Mouse (Mus musculus) CH12.LX (cell line): ENCODE data around the gene Tspan12. TPM values are rescaled to one million over a fixed set of nuclear protein-coding genes. Genes with fewer than 3 reads are reported as not detected.

ENCODE experiments used
- DNase-seq: peaks from one replicate; pipeline ENCODE4 v3.0.0-alpha.2; 2013; ENCODE audit errors: extremely low read depth
- H3K27ac ChIP-seq: 2 replicates; pipeline ENCODE4 v1.5.1; 2012; ENCODE audit warnings: low read depth, mild to moderate bottlenecking, control low read depth, moderate library complexity; ENCODE audit not compliant: insufficient read depth
- H3K27me3 ChIP-seq: replicated peaks from 2 replicates; pipeline ENCODE3; 2012; ENCODE audit warnings: inconsistent platforms
- H3K36me3 ChIP-seq, 2 experiments: replicated peaks in 1 of 2; 2 replicates each; pipeline versions ENCODE3 to v1.6.1; 2012; ENCODE audit warnings: inconsistent platforms in 1 of 2, low read length in 1 of 2, mild to moderate bottlenecking in 1 of 2, mixed read lengths in 1 of 2, moderate library complexity in 1 of 2; ENCODE audit not compliant: control insufficient read depth in 1 of 2, insufficient read depth in 1 of 2
- H3K4me1 ChIP-seq, 2 experiments: 2 replicates each; pipeline ENCODE4 v1.6.1; 2012; ENCODE audit warnings: inconsistent platforms in 1 of 2, moderate library complexity in 1 of 2; ENCODE audit not compliant: insufficient read depth in 2 of 2, control insufficient read depth in 1 of 2
- H3K4me2 ChIP-seq: 2 replicates; pipeline ENCODE4 v1.6.1; 2012; ENCODE audit warnings: low read depth, mild to moderate bottlenecking, control low read depth; ENCODE audit not compliant: poor library complexity, insufficient read depth, severe bottlenecking
- H3K4me3 ChIP-seq, 3 experiments: fragments of 150-350 bp in 1 of 3; sonication (generic) in 1 of 3; replicated peaks in 1 of 3; 2 replicates each; pipeline versions ENCODE3 to v1.5.1; 2011 to 2012; ENCODE audit warnings: low read depth in 2 of 3, low read length in 2 of 3, mild to moderate bottlenecking in 2 of 3, moderate library complexity in 2 of 3, control low read depth in 1 of 3, improper control_type of control experiment in 1 of 3, inconsistent platforms in 1 of 3, mixed read lengths in 1 of 3; ENCODE audit not compliant: poor library complexity in 1 of 3
- H3K79me2 ChIP-seq: replicated peaks from 2 replicates; pipeline ENCODE4 v1.6.1; 2012; ENCODE audit warnings: mild to moderate bottlenecking, moderate library complexity; ENCODE audit not compliant: control insufficient read depth, poor library complexity, insufficient read depth, severe bottlenecking; ENCODE audit errors: extremely low read depth
- H3K9ac ChIP-seq: 2 replicates; pipeline ENCODE4 v1.6.1; 2012; ENCODE audit warnings: low read depth, mild to moderate bottlenecking, control low read depth, moderate library complexity; ENCODE audit not compliant: insufficient read depth
- H3K9me3 ChIP-seq: replicated peaks from 2 replicates; pipeline ENCODE3; 2012; ENCODE audit warnings: low read length, inconsistent platforms, mixed read lengths
- CHD1 ChIP-seq: IDR thresholded peaks from 2 replicates; pipeline ENCODE4 v1.6.1; 2012; ENCODE audit warnings: low read depth, low read length, improper control_type of control experiment, inconsistent platforms
- CHD2 ChIP-seq: IDR thresholded peaks from 2 replicates; pipeline ENCODE4 v1.6.1; 2011; ENCODE audit warnings: low read length, improper control_type of control experiment
- CTCF ChIP-seq, 2 experiments: IDR thresholded peaks in 1 of 2; conservative IDR thresholded peaks in 1 of 2; 2 replicates each; pipeline ENCODE4 v1.5.1; 2011 to 2012; ENCODE audit warnings: low read depth in 2 of 2, low read length in 2 of 2, improper control_type of control experiment in 1 of 2, inconsistent platforms in 1 of 2, mild to moderate bottlenecking in 1 of 2, moderate library complexity in 1 of 2
- E2F4 ChIP-seq: IDR thresholded peaks from 2 replicates; pipeline ENCODE4 v1.6.1; 2011; ENCODE audit warnings: low read depth, low read length, improper control_type of control experiment; ENCODE audit not compliant: insufficient replicate concordance
- ETS1 ChIP-seq: conservative IDR thresholded peaks from 2 replicates; pipeline ENCODE4 v1.6.1; 2012; ENCODE audit warnings: low read depth, mild to moderate bottlenecking, inconsistent platforms, low read length, improper control_type of control experiment, moderate library complexity
- KAT2A ChIP-seq: IDR thresholded peaks from 2 replicates; pipeline ENCODE4 v1.6.1; 2012; ENCODE audit warnings: low read length, improper control_type of control experiment, inconsistent platforms; ENCODE audit not compliant: insufficient replicate concordance
- MAFK ChIP-seq: IDR thresholded peaks from 2 replicates; pipeline ENCODE4 v1.6.1; 2011; ENCODE audit warnings: low read length, improper control_type of control experiment; ENCODE audit not compliant: insufficient replicate concordance
- MAZ ChIP-seq: IDR thresholded peaks from 2 replicates; pipeline ENCODE4 v1.6.1; 2012; ENCODE audit warnings: low read depth, mild to moderate bottlenecking, inconsistent platforms, low read length, improper control_type of control experiment, moderate library complexity
- MEF2A ChIP-seq: IDR thresholded peaks from 2 replicates; pipeline ENCODE4 v1.6.1; 2014; ENCODE audit warnings: low read depth, mild to moderate bottlenecking, inconsistent platforms, low read length, improper control_type of control experiment, borderline replicate concordance
- NELFE ChIP-seq: IDR thresholded peaks from 2 replicates; pipeline ENCODE4 v1.6.1; 2011; ENCODE audit warnings: low read depth, low read length, improper control_type of control experiment
- NRF1 ChIP-seq: IDR thresholded peaks from 2 replicates; pipeline ENCODE4 v1.6.1; 2014; ENCODE audit warnings: low read depth, mild to moderate bottlenecking, inconsistent platforms, low read length, improper control_type of control experiment, moderate library complexity
- POLR2A ChIP-seq: IDR thresholded peaks from 2 replicates; pipeline ENCODE4 v1.6.1; 2011; ENCODE audit warnings: low read depth, mild to moderate bottlenecking, improper control_type of control experiment, low read length
- SIN3A ChIP-seq: IDR thresholded peaks from 2 replicates; pipeline ENCODE4 v1.6.1; 2012; ENCODE audit warnings: low read length, improper control_type of control experiment, inconsistent platforms
- SMC3 ChIP-seq: IDR thresholded peaks from 2 replicates; pipeline ENCODE4 v1.6.1; 2011; ENCODE audit warnings: low read depth, low read length, improper control_type of control experiment
- ZC3H11A ChIP-seq: IDR thresholded peaks from 2 replicates; pipeline ENCODE4 v1.6.1; 2012; ENCODE audit warnings: low read depth, mild to moderate bottlenecking, inconsistent platforms, low read length, improper control_type of control experiment
- ZMIZ1 ChIP-seq: IDR thresholded peaks from 2 replicates; pipeline ENCODE4 v1.6.1; 2012; ENCODE audit warnings: low read depth, mild to moderate bottlenecking, inconsistent platforms, low read length, improper control_type of control experiment
- ZNF384 ChIP-seq: IDR thresholded peaks from 2 replicates; pipeline ENCODE4 v1.6.1; 2012; ENCODE audit warnings: low read depth, low read length, improper control_type of control experiment, inconsistent platforms
- dilution Hi-C: fragments of 300-500 bp; cut with MboI; formaldehyde crosslinking; loops from 2 replicates; pipeline ENCODE4 v1.14.3; 2020; ENCODE audit warnings: low sequenced_read_pairs; ENCODE audit not compliant: extremely low pct_unique_long_range_greater_than_20kb, extremely low pct_ligation_motif_present
- in situ Hi-C: fragments of 300-500 bp; cut with MboI; formaldehyde crosslinking; loops from 3 replicates; pipeline ENCODE4 v1.14.3; 2019; ENCODE audit warnings: low sequenced_read_pairs, low pct_ligation_motif_present, low pct_unique_long_range_greater_than_20kb, mixed read lengths
- polyA plus RNA-seq: library from polyadenylated mRNA; unstranded; fragments of >175 nt; gene quantifications from 2 replicates; pipeline ENCODE4 v1.2.1, GENCODE M21; 2012; ENCODE audit warnings: low read depth; ENCODE audit not compliant: insufficient read length
- total RNA-seq, 2 experiments: library from RNA; depleted of rRNA; stranded (reverse); fragments of 300-350 nt in 1 of 2; fragments of >200 nt in 1 of 2; gene quantifications; 2 replicates each; pipeline ENCODE4 v1.2.3; 2012 to 2014

The Tspan12 gene
- total and polyA plus RNA-seq, 3 experiments: not detected

GRCm38 (mm10) chr6:21855921-21856320 is 3.6 kb upstream of the Tspan12 start:
- dilution Hi-C loops: no loop called here

GRCm38 (mm10) chr6:21853342-21853741 is 1.0 kb upstream of the Tspan12 start:
- no peak for DNase-seq
- dilution Hi-C loops (no loop called here), in situ Hi-C loops (no loop called here)
- no peak overlapping the region for H3K9ac ChIP-seq
- no peaks in the 10 kb centered on the region for H3K4me1 ChIP-seq
- no peaks in the 10 kb centered on the region for H3K27me3 ChIP-seq
- H3K4me2 ChIP-seq: no peak overlapping the region
- no peaks in the 10 kb centered on the region for H3K79me2 ChIP-seq
- no peak overlapping the region for H3K4me3 ChIP-seq
- no peak overlapping the region for H3K27ac ChIP-seq
- H3K9me3 ChIP-seq: no peaks in the 10 kb centered on the region
- no peaks in the 10 kb centered on the region for H3K36me3 ChIP-seq
- TF ChIP-seq NELFE (no peak), SIN3A (no peak), MEF2A (no peak), ZMIZ1 (no peak), MAFK (no peak), NRF1 (no peak), SMC3 (no peak), ETS1 (no peak), ZC3H11A (no peak), CTCF (conservative IDR thresholded peaks at IDR 0.05 in 1 of 2, IDR thresholded peaks at IDR 0.05 in 1 of 2; ENCODE audit: low read depth in 2 of 2, low read length in 2 of 2) (no peak), POLR2A (no peak)

More at GRCm38 (mm10) chr6:21855921-21856320, 3.6 kb upstream of the Tspan12 start:
- no peaks in the 10 kb centered on the region for H3K9me3 ChIP-seq
- no peaks in the 10 kb centered on the region for H3K79me2 ChIP-seq
- H3K4me1 ChIP-seq: no peaks in the 10 kb centered on the region
- no peak overlapping the region for H3K4me3 ChIP-seq
- no peaks in the 10 kb centered on the region for H3K36me3 ChIP-seq
- no peaks in the 10 kb centered on the region for H3K27me3 ChIP-seq
- no peak for DNase-seq
- in situ Hi-C loops: no loop called here
- H3K9ac ChIP-seq: no peak overlapping the region
- no peak for TF ChIP-seq KAT2A
- no peak for TF ChIP-seq ZC3H11A
- no peak for TF ChIP-seq NELFE
- TF ChIP-seq E2F4: no peak
- no peak for TF ChIP-seq NRF1
- TF ChIP-seq MEF2A: no peak
- TF ChIP-seq ETS1: no peak
- TF ChIP-seq ZNF384: no peak
- TF ChIP-seq CHD2: no peak
- TF ChIP-seq MAFK: no peak
- no peak for TF ChIP-seq CHD1
- no peak for TF ChIP-seq MAZ
- no peak for TF ChIP-seq CTCF (conservative IDR thresholded peaks at IDR 0.05 in 1 of 2, IDR thresholded peaks at IDR 0.05 in 1 of 2; ENCODE audit: low read depth in 2 of 2, low read length in 2 of 2)
- TF ChIP-seq, all 38 proteins: peak for 0
- Histone ChIP-seq H3K27ac (no peak overlapping the region), H3K4me2 (no peak overlapping the region)
